Mouse (Mus musculus) kidney, postnatal 14 days (tissue): Measurements from ENCODE around the gene Gm17662.

ENCODE experiments used
- DNase-seq: peaks from one replicate; pipeline ENCODE4 v3.0.0; 2022; ENCODE audit warnings: mixed read lengths

The Gm17662 gene

GRCm38 (mm10) chr4:104857029-104857428 is at the start of gene Gm17662:
Gene Gm17662, plus strand, starts transcription at chr4:104857329.
- DNase-seq, result no peak

GRCm38 (mm10) chr4:104810710-104811286 is 46.3 kb upstream of the Gm17662 start:
- no peak for DNase-seq

- DNase-seq, result no peak
Observed at GRCm38 (mm10) chr4:104813617-104814016, 43.5 kb upstream of the Gm17662 start.

GRCm38 (mm10) chr4:104816519-104817232 is 40.5 kb upstream of the Gm17662 start:
- no peak for DNase-seq

DNA sequence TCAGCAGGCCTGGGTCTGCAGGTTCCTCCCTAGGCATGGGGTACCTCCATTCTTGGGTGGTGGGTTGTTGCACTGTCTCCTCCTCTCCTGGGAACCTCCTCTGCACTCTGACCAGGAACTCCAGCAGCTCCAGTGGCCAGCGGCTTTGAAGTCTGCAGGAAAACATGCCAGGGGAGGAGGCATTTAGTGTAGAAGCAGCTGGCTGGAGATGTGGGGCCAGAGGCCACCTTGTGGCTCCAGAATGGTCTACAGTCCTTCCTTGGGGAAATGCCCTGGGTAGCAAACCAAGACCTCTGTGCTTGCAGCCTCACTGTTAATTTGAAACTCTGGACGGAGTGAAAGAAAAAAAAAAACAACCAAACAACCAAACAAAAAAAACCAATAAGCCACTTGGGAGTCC is 39.6 kb upstream of the Gm17662 start:
- peak; percentile 5 for DNase-seq

GRCm38 (mm10) chr4:104818986-104819385 is 38.1 kb upstream of the Gm17662 start:
- no peak for DNase-seq

- DNase-seq, result no peak
Observed at GRCm38 (mm10) chr4:104819891-104820290, 37.2 kb upstream of the Gm17662 start.

DNA sequence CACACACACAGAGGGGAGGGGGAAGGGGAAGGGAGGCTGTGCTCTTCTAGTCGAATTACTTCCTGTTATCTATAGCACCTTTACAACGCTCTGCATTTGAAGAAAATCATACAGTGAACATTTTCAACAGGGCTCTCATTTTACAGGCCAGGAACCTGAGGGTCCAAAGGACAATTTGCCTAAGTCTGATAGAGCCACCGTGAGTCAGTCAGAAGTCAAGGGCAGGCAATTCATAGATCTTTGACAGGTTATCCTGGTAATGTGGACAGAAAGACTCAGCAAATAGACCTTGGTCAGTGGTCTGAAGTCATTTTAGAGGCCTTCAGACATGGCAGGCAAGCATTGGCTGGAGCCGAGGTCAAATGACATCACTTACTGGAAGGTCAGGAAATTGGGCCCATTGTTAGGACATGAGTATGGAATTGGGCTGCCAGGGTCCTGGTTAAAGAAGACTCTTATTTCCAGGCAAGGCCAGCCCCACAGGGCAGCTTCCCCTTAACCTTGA is 33.5 kb upstream of the Gm17662 start:
- DNase-seq, result no peak

GRCm38 (mm10) chr4:104824381-104825077 is 32.6 kb upstream of the Gm17662 start:
- peak; percentile 52 for DNase-seq

GRCm38 (mm10) chr4:104828939-104829338 is 28.2 kb upstream of the Gm17662 start:
- peak; percentile 19 for DNase-seq

DNA sequence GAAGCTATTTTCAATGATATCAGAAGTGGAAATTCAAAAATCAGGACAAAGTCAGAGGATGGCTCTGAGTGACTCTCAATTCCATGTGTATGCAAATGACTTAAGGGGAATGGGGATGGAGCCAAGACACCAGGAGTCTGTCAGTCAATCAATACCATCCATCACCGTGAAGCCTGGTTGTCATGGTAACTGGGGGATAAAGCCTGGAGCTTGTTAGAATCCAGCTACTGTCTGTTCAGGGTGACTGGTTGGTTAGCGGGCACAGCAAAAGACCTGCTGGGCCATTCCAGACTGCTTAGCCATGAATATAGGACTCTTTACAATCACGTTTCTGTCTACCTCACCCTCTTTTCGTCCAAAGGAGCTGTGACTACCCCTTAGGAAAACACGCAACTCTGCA is 22.0 kb upstream of the Gm17662 start:
- no peak for DNase-seq

- DNase-seq, result no peak
Observed at GRCm38 (mm10) chr4:104838342-104838741, 18.8 kb upstream of the Gm17662 start.

DNA sequence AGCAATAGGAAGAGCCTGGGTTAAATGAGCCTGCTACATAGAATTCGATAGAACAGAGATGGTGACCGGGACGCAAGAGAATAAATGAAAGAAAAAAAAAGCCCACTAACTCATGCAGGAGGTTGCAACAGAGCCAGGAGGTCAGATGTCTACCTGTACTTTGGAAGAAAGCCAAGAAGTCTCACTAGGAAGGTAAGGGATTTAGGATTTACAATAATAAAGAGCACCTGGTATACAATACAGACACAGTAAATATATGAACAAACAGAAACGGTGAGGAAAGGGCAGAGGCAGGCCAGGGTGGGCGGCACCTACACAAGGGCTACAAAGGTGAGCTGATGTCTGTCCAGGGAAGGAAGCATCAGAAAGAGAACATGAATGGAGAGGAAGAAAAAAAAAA is 14.9 kb upstream of the Gm17662 start:
- DNase-seq, result no peak

GRCm38 (mm10) chr4:104843546-104843945 is 13.6 kb upstream of the Gm17662 start:
- no peak for DNase-seq

GRCm38 (mm10) chr4:104855216-104855615 is 1.9 kb upstream of the Gm17662 start:
- no peak for DNase-seq

DNA sequence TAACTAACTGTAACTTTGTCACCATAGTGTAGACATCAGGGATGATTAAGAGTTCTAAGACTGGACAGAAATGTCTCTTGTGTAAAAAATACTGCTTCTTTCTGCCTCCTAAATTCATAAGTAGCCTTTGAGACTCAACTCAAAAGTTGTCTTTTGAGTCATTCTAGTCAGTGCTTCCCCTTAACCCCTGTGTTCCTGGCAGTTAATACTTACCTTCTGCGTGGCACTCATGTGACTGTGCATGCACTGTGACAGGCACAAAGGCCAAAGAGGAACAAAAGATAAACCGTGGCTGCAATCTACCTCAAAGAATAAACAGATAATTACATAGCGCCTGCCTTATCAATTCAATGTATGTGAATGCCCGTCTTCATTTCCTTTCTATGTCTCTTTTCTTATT is 694 bp downstream of the Gm17662 start:
- DNase-seq, result no peak

DNA sequence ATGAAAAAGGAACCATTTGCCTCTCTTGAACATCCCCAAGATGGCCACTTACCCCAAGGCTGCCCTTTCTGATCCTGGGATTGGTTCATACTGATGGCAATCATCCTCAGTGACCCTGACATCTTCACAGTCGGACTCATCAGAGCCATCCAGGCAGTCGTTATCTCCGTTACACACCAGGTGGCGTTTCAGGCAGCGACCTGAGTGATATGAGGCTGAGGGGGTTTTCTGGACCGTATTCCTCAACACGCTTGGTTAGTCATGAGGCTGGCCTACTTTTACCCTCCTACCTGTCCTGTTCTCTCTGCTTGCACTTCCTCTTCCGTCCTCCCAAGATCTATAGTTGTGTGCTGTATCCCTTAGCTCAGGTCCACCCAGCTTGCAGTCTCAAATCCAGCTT is 4.1 kb downstream of the Gm17662 start:
- DNase-seq, result no peak

DNA sequence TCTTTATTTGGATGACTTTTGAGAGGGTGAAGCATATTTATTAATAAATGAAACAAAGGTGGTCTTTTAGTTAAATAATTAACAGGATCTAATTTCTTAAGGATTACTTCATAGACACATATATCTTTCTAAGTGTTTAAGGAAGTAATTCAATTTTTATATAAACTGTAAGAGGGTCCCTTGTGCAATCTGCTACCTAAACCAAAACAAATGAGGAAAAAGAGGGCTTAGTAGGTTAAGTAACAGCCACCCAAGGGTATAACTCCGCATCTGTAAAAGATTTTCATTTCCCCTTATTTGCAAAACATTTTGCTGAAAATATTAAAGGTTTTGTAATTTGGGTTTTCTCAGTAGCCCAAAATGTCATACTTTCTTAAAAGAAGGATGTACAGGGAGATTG is 7.3 kb downstream of the Gm17662 start:
- DNase-seq, result no peak

DNA sequence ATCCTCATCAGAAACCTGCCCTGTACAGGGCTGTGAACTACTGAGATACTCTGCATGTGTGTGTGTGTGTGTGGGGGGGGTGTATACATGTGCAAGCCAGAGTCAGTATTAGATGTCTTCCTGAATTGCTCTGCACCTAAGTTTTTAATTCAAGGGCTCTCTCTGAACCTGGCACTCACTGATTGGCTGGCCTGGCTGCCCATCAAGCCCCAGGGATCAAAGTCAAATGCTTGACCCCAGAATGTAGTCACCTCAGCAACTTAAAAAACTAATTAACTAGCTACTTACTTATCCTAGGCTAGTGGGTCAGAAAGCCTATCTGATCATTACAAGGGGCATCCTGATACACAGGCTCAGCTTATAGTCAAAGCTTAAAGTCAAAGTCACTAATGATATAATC is 12.5 kb downstream of the Gm17662 start:
- DNase-seq, result peak; percentile 59

- DNase-seq, result no peak
Observed at GRCm38 (mm10) chr4:104870196-104870595, 13.1 kb downstream of the Gm17662 start.

DNA sequence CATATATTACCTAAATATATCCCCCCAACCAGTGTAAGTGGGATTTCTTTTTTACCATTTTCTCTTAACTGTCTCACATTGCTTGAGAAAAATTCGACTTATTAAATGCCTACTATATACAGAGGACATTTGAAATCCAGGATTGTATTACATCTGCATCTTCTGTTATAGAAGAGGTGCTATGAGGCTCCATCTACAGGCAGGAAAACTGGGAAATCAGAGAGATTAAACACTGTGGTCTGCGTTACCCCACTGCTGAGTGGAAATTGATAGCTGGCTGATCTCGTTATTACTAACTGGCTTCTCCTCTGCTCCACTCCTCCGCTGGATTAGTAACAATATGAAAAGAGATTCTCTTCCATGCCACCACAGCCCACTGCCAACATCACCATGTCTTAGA is 18.7 kb downstream of the Gm17662 start:
- DNase-seq, result no peak

- DNase-seq, result no peak
Observed at GRCm38 (mm10) chr4:104876323-104876722, 19.2 kb downstream of the Gm17662 start, which contains the start of gene C8a. Gene C8a, minus strand, starts transcription at chr4:104876398.

DNA sequence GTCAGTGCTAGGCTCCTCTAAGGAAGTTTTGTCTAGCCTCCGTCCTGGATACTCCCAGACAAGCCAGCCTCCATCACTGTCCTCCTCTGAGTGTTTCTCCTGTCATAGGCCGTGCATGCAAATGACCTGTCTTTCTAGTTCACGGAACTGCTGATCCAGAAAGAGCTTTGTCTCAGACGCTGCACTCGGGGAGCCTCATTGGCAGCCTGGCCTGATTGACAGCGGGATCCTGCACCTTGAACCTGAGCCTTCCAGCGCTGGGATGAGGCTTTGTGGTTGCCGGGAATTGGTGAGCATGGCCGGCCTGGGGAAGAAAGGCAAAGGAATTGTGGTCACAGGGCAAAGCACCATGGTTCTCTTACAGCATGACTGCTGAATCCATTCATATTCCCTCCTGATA is 30.4 kb downstream of the Gm17662 start:
- DNase-seq, result peak; percentile 22
